Mouse (Mus musculus) intestine, postnatal 0 days (tissue): Measurements from ENCODE around the gene Akip1. TPM values are rescaled to one million over a fixed set of nuclear protein-coding genes. Genes with fewer than 3 reads are reported as not detected.

ENCODE experiments used
- ATAC-seq: fragments of 200-750 bp; cut with Nextera tagmentation; 2 replicates; pipeline ENCODE4 v1.8.0; 2017; ENCODE audit warnings: mild to moderate bottlenecking, moderate TSS enrichment, moderate library complexity
- H3K27ac ChIP-seq: fragments of 300-500 bp; sonication (generic); 2 replicates; pipeline ENCODE4 v1.5.1; 2014; ENCODE audit warnings: mild to moderate bottlenecking, low read depth, low read length, moderate library complexity
- H3K27me3 ChIP-seq: fragments of 300-500 bp; sonication (generic); replicated peaks from 2 replicates; pipeline ENCODE4 v1.6.1; 2014; ENCODE audit warnings: low read length, mixed read lengths; ENCODE audit not compliant: control insufficient read depth, insufficient read depth
- H3K36me3 ChIP-seq: fragments of 300-500 bp; sonication (generic); 2 replicates; pipeline ENCODE4 v1.6.1; 2014; ENCODE audit warnings: mild to moderate bottlenecking, moderate library complexity; ENCODE audit not compliant: control insufficient read depth, insufficient read depth
- H3K4me1 ChIP-seq: fragments of 300-500 bp; sonication (generic); replicated peaks from 2 replicates; pipeline ENCODE4 v1.6.1; 2014; ENCODE audit warnings: antibody characterized with exemption, low read length, mixed read lengths; ENCODE audit not compliant: control insufficient read depth, insufficient read depth
- H3K4me2 ChIP-seq: fragments of 300-500 bp; sonication (generic); replicated peaks from 2 replicates; pipeline ENCODE4 v1.6.1; 2014; ENCODE audit warnings: low read depth, mild to moderate bottlenecking, moderate library complexity
- H3K4me3 ChIP-seq: fragments of 300-500 bp; sonication (generic); 2 replicates; pipeline ENCODE4 v1.5.1; 2014; ENCODE audit warnings: low read depth, low read length
- H3K9ac ChIP-seq: fragments of 300-500 bp; sonication (generic); 2 replicates; pipeline ENCODE4 v1.6.1; 2014; ENCODE audit warnings: mild to moderate bottlenecking, low read depth, low read length
- H3K9me3 ChIP-seq: fragments of 300-500 bp; sonication (generic); 2 replicates; pipeline ENCODE4 v1.6.1; 2016; ENCODE audit warnings: mixed run types; ENCODE audit not compliant: control insufficient read depth
- CTCF ChIP-seq: sonication (generic); IDR thresholded peaks from 2 replicates; pipeline ENCODE4 v1.5.1; 2016; ENCODE audit warnings: low read depth, mild to moderate bottlenecking, control low read depth, antibody characterized with exemption, moderate library complexity
- WGBS: fragments of 180-500 bp; shearing (Covaris S2); extraction: QIAGEN DNeasy Blood & Tissue Kit; methylation state at CpG from one replicate; pipeline ENCODE4 v1.1.7; 2014; 5-methylcytosine and 5-hydroxymethylcytosine counted together
- polyA plus RNA-seq: library from polyadenylated mRNA; unstranded; fragments of >200 nt; fragmentation: Nextera tagmentation; extraction: Ambion mirVana; gene quantifications from 2 replicates; pipeline ENCODE4 v1.2.1, GENCODE M21; 2015

Akip1 gene
- polyA plus RNA-seq, 1 experiment from 2014 or later: 29.8 TPM

DNA sequence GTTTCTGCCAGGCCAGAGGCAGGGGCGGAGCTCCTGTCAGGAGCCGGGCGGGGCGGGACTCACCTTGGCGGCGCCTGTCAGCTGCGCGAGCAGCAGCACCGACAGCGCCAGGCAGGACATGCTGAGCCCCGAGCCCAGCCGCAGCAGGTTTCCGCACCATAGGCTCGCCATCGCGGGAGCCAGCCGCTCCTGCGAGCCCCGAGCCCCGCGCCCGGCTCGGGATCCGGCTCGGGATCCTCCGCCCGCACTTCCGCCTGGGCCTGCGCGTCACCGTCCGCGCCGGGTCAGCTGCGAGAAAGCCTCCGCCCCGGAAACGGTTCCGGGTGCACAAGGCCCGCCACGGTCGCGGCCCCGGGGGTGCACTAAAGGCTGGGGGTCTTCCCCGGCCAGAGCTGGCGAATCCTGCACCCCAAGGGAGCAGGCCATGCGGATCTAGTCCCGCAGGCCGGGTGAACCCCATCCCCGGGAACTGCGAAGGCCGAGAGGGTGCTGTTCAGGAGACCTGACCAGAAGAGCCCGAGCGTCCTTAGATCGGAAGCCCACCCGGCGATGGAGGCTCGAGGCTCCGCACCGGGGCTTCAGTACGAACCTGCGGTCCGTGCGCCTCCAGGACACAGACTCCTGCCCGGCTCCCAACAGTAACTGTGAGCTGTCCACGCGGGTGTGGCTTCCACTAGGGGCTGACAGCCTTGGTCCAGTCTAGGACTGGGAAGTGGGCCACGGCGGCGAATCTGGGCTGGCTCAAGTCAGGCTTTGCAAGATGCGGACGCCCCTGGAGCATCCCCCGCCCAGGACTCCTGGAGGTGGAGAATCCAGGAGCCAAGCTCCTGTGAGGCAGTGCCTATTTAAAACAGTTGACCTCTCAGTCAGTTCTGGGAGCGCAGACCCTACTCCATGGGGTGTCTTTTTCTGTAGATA, 48.8 kb downstream of the Akip1 start, which contains the start of gene Tmem9b:
Gene Tmem9b, minus strand, starts transcription at position 868 of the 918 bp plus-strand sequence.
- peak; percentile 91 for ATAC-seq
- Histone ChIP-seq H3K9me3 (no peaks in the 10 kb centered on the region), H3K36me3 (0 out of 2 replicates have a peak, but pooled peaks cover 8% of the 10 kb centered on the region), H3K4me1 (no peaks in the 10 kb centered on the region), H3K4me2 (peak within 1 kb of the TSS; percentile 82), H3K27me3 (no peaks in the 10 kb centered on the region), H3K4me3 (peak within 1 kb of the TSS; percentile 84), H3K27ac (peak within 1 kb of the TSS; percentile 97), H3K9ac (peak within 1 kb of the TSS; percentile 82)
- peak; percentile 24; the same call in 1 of the 2 replicates for TF ChIP-seq CTCF
- WGBS: under 1% methylated on average over 74 of the region's 74 CpGs

- TF ChIP-seq CTCF: no peak
- H3K9me3 ChIP-seq: no peaks in the 10 kb centered on the region
- H3K9ac ChIP-seq: no peak overlapping the region
- no peak overlapping the region for H3K4me2 ChIP-seq
- no peaks in the 10 kb centered on the region for H3K4me1 ChIP-seq
- no peak overlapping the region for H3K4me3 ChIP-seq
- 90% methylated on average over 8 of the region's 8 CpGs for WGBS
- 0 out of 2 replicates have a peak, but pooled peaks cover 4% of the 10 kb centered on the region for H3K36me3 ChIP-seq
- no peak overlapping the region for H3K27ac ChIP-seq
- ATAC-seq: no peak
- H3K27me3 ChIP-seq: no peaks in the 10 kb centered on the region
Observed at GRCm38 (mm10) chr7:109754034-109754433, 50.5 kb downstream of the Akip1 start.

- H3K27ac ChIP-seq: no peak overlapping the region
- no peaks in the 10 kb centered on the region for H3K36me3 ChIP-seq
- H3K4me2 ChIP-seq: no peak overlapping the region
- ATAC-seq: no peak
- H3K9ac ChIP-seq: no peak overlapping the region
- no peaks in the 10 kb centered on the region for H3K4me1 ChIP-seq
- TF ChIP-seq CTCF: no peak
- H3K4me3 ChIP-seq: no peak overlapping the region
- 66% methylated on average over 3 of the region's 3 CpGs for WGBS
- no peaks in the 10 kb centered on the region for H3K9me3 ChIP-seq
- no peaks in the 10 kb centered on the region for H3K27me3 ChIP-seq
Observed at GRCm38 (mm10) chr7:109756291-109756690, 52.8 kb downstream of the Akip1 start.

Other genes starting within 250 kb of the Akip1 start
- 0.01 and 0.05 TPM in 2 replicates for gene Trim66, start 195.6 kb upstream of the Akip1 start, polyA plus RNA-seq
- 81.0 and 95.7 TPM in 2 replicates for gene Rpl27a, start 184.5 kb upstream of the Akip1 start, polyA plus RNA-seq
- 46.7 and 49.7 TPM in 2 replicates for gene St5, start 85 bp upstream of the Akip1 start, polyA plus RNA-seq
- not detected in 2 replicates for gene BC051019, start 20.2 kb downstream of the Akip1 start, polyA plus RNA-seq
- gene Ascl3, start 28.0 kb downstream of the Akip1 start, polyA plus RNA-seq: 0.52 and 0.98 TPM in 2 replicates
- 135 and 145 TPM in 2 replicates for gene Tmem9b, start 49.2 kb downstream of the Akip1 start, polyA plus RNA-seq
- gene Nrip3, start 78.3 kb downstream of the Akip1 start, polyA plus RNA-seq: 0.39 and 0.59 TPM in 2 replicates
- gene Scube2, start 162.0 kb downstream of the Akip1 start, polyA plus RNA-seq: 2.6 and 3.2 TPM in 2 replicates